Mouse (Mus musculus): Measurements from ENCODE around the gene Rev1. TPM values are rescaled to one million over a fixed set of nuclear protein-coding genes. Genes with fewer than 3 reads are reported as not detected.

Gene Rev1
- polyA plus RNA-seq, 2 experiments: 23.4 to 29.9 TPM

GRCm38 (mm10) chr1:38003046-38003445 lies 126.6 kb downstream of the Rev1 start:
- Histone ChIP-seq H3K9me3 (ENCODE audit: control insufficient read depth, low read length) (no peaks in the 10 kb centered on the region), H3K4me3 (replicated peaks; ENCODE audit: low read length) (no peak overlapping the region), H3K4me1 (ENCODE audit: control insufficient read depth, insufficient read depth, low read length) (peaks cover 4% of the 10 kb centered on the region; the same call in 1 of the 2 replicates), H3K27me3 (ENCODE audit: control insufficient read depth, insufficient read depth, low read length) (no peaks in the 10 kb centered on the region), H3K9ac (ENCODE audit: low read depth, low read length, severe bottlenecking) (no peak overlapping the region), H3K4me2 (replicated peaks; ENCODE audit: low read depth, low read length, severe bottlenecking) (no peak overlapping the region), H3K27ac (replicated peaks; ENCODE audit: low read depth, low read length) (no peak overlapping the region), H3K36me3 (ENCODE audit: control insufficient read depth, insufficient read depth, low read length) (no peaks in the 10 kb centered on the region)
- TF ChIP-seq POLR2A (IDR thresholded peaks at IDR 0.05; ENCODE audit: borderline replicate concordance, extremely low read depth, insufficient read depth, insufficient read length): no peak
- DNase-seq (ENCODE audit: low spot score) (no peak), ATAC-seq (ENCODE audit: low FRiP score, low read depth) (no peak)
- 91% methylated on average over 3 of the region's 3 CpGs for WGBS

Other genes with a start within 250 kb of the Rev1 start
- gene Mitd1, start 239.4 kb downstream of the Rev1 start, polyA plus RNA-seq (2012; rRNA removed): 22.1 and 30.5 TPM in 2 replicates
- gene Mitd1, start 239.4 kb downstream of the Rev1 start, polyA plus RNA-seq (2014; fragmentation: Nextera tagmentation; extraction: Ambion mirVana): 26.8 and 27.6 TPM in 2 replicates
- 85.0 and 124 TPM in 2 replicates for gene Mrpl30, start 239.3 kb downstream of the Rev1 start, polyA plus RNA-seq (2012; rRNA removed)
- 270 and 275 TPM in 2 replicates for gene Mrpl30, start 239.3 kb downstream of the Rev1 start, polyA plus RNA-seq (2014; fragmentation: Nextera tagmentation; extraction: Ambion mirVana)
- gene Lyg2, start 213.3 kb downstream of the Rev1 start, polyA plus RNA-seq (2012; rRNA removed): not detected in 2 replicates
- not detected in 2 replicates for gene Lyg2, start 213.3 kb downstream of the Rev1 start, polyA plus RNA-seq (2014; fragmentation: Nextera tagmentation; extraction: Ambion mirVana)
- not detected in 2 replicates for gene Lyg1, start 172.0 kb downstream of the Rev1 start, polyA plus RNA-seq (2012; rRNA removed)
- not detected in 2 replicates for gene Lyg1, start 172.0 kb downstream of the Rev1 start, polyA plus RNA-seq (2014; fragmentation: Nextera tagmentation; extraction: Ambion mirVana)
- gene Txndc9, start 131.9 kb downstream of the Rev1 start, polyA plus RNA-seq (2012; rRNA removed): 37.8 and 57.8 TPM in 2 replicates
- gene Txndc9, start 131.9 kb downstream of the Rev1 start, polyA plus RNA-seq (2014; fragmentation: Nextera tagmentation; extraction: Ambion mirVana): 129 and 141 TPM in 2 replicates
- gene Eif5b, start 131.8 kb downstream of the Rev1 start, polyA plus RNA-seq (2012; rRNA removed): 24.7 and 35.3 TPM in 2 replicates
- gene Eif5b, start 131.8 kb downstream of the Rev1 start, polyA plus RNA-seq (2014; fragmentation: Nextera tagmentation; extraction: Ambion mirVana): 28.2 and 28.3 TPM in 2 replicates